Mouse (Mus musculus) small intestine, adult 2 months (tissue): ENCODE measurements around the gene Mtor.

ENCODE experiments used
- CTCF ChIP-seq: fragments of 200-500 bp; IDR thresholded peaks from 2 replicates; pipeline ENCODE4 v1.5.1; 2012; ENCODE audit warnings: low read depth, mild to moderate bottlenecking, control low read depth, inconsistent platforms, low read length, moderate library complexity, mixed read lengths; ENCODE audit not compliant: insufficient replicate concordance, insufficient read length; ENCODE audit errors: extremely low read depth
- POLR2A ChIP-seq: fragments of 200-500 bp; IDR thresholded peaks from 2 replicates; pipeline ENCODE4 v1.6.1; 2012; ENCODE audit warnings: low read depth, mild to moderate bottlenecking, control low read depth, inconsistent platforms, low read length, moderate library complexity

DNA sequence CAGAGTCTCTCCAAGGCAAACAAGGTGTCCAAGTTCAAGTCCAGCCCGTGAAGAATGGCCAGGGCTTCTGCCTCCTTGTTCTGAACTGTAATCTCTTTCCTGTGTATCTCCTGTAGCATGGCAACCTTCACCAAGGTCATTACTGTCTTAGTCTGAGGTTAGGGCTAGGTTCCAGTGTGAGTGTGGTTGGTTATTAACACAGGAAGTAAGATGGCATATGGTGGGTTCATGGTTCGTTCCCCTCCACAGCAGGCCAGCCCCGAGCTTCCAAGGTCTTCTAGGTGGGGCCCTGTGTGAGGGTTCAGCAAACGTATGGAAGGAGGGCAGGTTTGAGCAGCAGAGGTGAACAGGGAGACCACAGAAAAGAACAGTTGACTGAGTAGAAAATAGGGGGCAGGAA, 15.9 kb upstream of the Mtor start:
- TF ChIP-seq POLR2A (no peak), CTCF (no peak)
